Mouse (Mus musculus) CH12.LX (cell line): ENCODE measurements around the gene Hdac4. TPM values are rescaled to one million over a fixed set of nuclear protein-coding genes. Genes with fewer than 3 reads are reported as not detected.

Experiments used
- DNase-seq: peaks from one replicate; pipeline ENCODE4 v3.0.0-alpha.2; 2013; ENCODE audit errors: extremely low read depth
- H3K27ac ChIP-seq: 2 replicates; pipeline ENCODE4 v1.5.1; 2012; ENCODE audit warnings: low read depth, mild to moderate bottlenecking, control low read depth, moderate library complexity; ENCODE audit not compliant: insufficient read depth
- H3K27me3 ChIP-seq: replicated peaks from 2 replicates; pipeline ENCODE3; 2012; ENCODE audit warnings: inconsistent platforms
- H3K36me3 ChIP-seq, 2 experiments: replicated peaks in 1 of 2; 2 replicates each; pipeline versions ENCODE3 to v1.6.1; 2012; ENCODE audit warnings: inconsistent platforms in 1 of 2, low read length in 1 of 2, mild to moderate bottlenecking in 1 of 2, mixed read lengths in 1 of 2, moderate library complexity in 1 of 2; ENCODE audit not compliant: control insufficient read depth in 1 of 2, insufficient read depth in 1 of 2
- H3K4me1 ChIP-seq, 2 experiments: 2 replicates each; pipeline ENCODE4 v1.6.1; 2012; ENCODE audit warnings: inconsistent platforms in 1 of 2, moderate library complexity in 1 of 2; ENCODE audit not compliant: insufficient read depth in 2 of 2, control insufficient read depth in 1 of 2
- H3K4me2 ChIP-seq: 2 replicates; pipeline ENCODE4 v1.6.1; 2012; ENCODE audit warnings: low read depth, mild to moderate bottlenecking, control low read depth; ENCODE audit not compliant: poor library complexity, insufficient read depth, severe bottlenecking
- H3K4me3 ChIP-seq, 3 experiments: fragments of 150-350 bp in 1 of 3; sonication (generic) in 1 of 3; replicated peaks in 1 of 3; 2 replicates each; pipeline versions ENCODE3 to v1.5.1; 2011 to 2012; ENCODE audit warnings: low read depth in 2 of 3, low read length in 2 of 3, mild to moderate bottlenecking in 2 of 3, moderate library complexity in 2 of 3, control low read depth in 1 of 3, improper control_type of control experiment in 1 of 3, inconsistent platforms in 1 of 3, mixed read lengths in 1 of 3; ENCODE audit not compliant: poor library complexity in 1 of 3
- H3K79me2 ChIP-seq: replicated peaks from 2 replicates; pipeline ENCODE4 v1.6.1; 2012; ENCODE audit warnings: mild to moderate bottlenecking, moderate library complexity; ENCODE audit not compliant: control insufficient read depth, poor library complexity, insufficient read depth, severe bottlenecking; ENCODE audit errors: extremely low read depth
- H3K9ac ChIP-seq: 2 replicates; pipeline ENCODE4 v1.6.1; 2012; ENCODE audit warnings: low read depth, mild to moderate bottlenecking, control low read depth, moderate library complexity; ENCODE audit not compliant: insufficient read depth
- H3K9me3 ChIP-seq: replicated peaks from 2 replicates; pipeline ENCODE3; 2012; ENCODE audit warnings: low read length, inconsistent platforms, mixed read lengths
- CTCF ChIP-seq, 2 experiments: IDR thresholded peaks in 1 of 2; conservative IDR thresholded peaks in 1 of 2; 2 replicates each; pipeline ENCODE4 v1.5.1; 2011 to 2012; ENCODE audit warnings: low read depth in 2 of 2, low read length in 2 of 2, improper control_type of control experiment in 1 of 2, inconsistent platforms in 1 of 2, mild to moderate bottlenecking in 1 of 2, moderate library complexity in 1 of 2
- ELF1 ChIP-seq: IDR thresholded peaks from 2 replicates; pipeline ENCODE4 v1.6.1; 2014; ENCODE audit warnings: low read depth, mild to moderate bottlenecking, inconsistent platforms, low read length, improper control_type of control experiment
- GABPA ChIP-seq: IDR thresholded peaks from 2 replicates; pipeline ENCODE4 v1.6.1; 2012; ENCODE audit warnings: low read depth, low read length, improper control_type of control experiment, inconsistent platforms; ENCODE audit not compliant: insufficient replicate concordance
- JUN ChIP-seq: IDR thresholded peaks from 2 replicates; pipeline ENCODE4 v1.6.1; 2011; ENCODE audit warnings: low read depth, mild to moderate bottlenecking, low read length, improper control_type of control experiment, moderate library complexity; ENCODE audit not compliant: insufficient read depth
- JUND ChIP-seq: conservative IDR thresholded peaks from 2 replicates; pipeline ENCODE4 v1.6.1; 2011; ENCODE audit warnings: low read depth, low read length, improper control_type of control experiment
- MAX ChIP-seq: IDR thresholded peaks from 2 replicates; pipeline ENCODE4 v1.6.1; 2011; ENCODE audit warnings: low read length, improper control_type of control experiment
- MAZ ChIP-seq: IDR thresholded peaks from 2 replicates; pipeline ENCODE4 v1.6.1; 2012; ENCODE audit warnings: low read depth, mild to moderate bottlenecking, inconsistent platforms, low read length, improper control_type of control experiment, moderate library complexity
- MEF2A ChIP-seq: IDR thresholded peaks from 2 replicates; pipeline ENCODE4 v1.6.1; 2014; ENCODE audit warnings: low read depth, mild to moderate bottlenecking, inconsistent platforms, low read length, improper control_type of control experiment, borderline replicate concordance
- NELFE ChIP-seq: IDR thresholded peaks from 2 replicates; pipeline ENCODE4 v1.6.1; 2011; ENCODE audit warnings: low read depth, low read length, improper control_type of control experiment
- NRF1 ChIP-seq: IDR thresholded peaks from 2 replicates; pipeline ENCODE4 v1.6.1; 2014; ENCODE audit warnings: low read depth, mild to moderate bottlenecking, inconsistent platforms, low read length, improper control_type of control experiment, moderate library complexity
- PAX5 ChIP-seq: IDR thresholded peaks from 2 replicates; pipeline ENCODE4 v1.6.1; 2012; ENCODE audit warnings: low read length, inconsistent platforms, mixed read lengths
- RAD21 ChIP-seq: IDR thresholded peaks from 2 replicates; pipeline ENCODE4 v1.6.1; 2011; ENCODE audit warnings: low read depth, mild to moderate bottlenecking, low read length, improper control_type of control experiment, moderate library complexity
- RCOR1 ChIP-seq: conservative IDR thresholded peaks from 2 replicates; pipeline ENCODE4 v1.6.1; 2012; ENCODE audit warnings: low read depth, mild to moderate bottlenecking, inconsistent platforms, low read length, improper control_type of control experiment
- TBP ChIP-seq: conservative IDR thresholded peaks from 2 replicates; pipeline ENCODE4 v1.6.1; 2011; ENCODE audit warnings: low read depth, low read length, improper control_type of control experiment
- ZC3H11A ChIP-seq: IDR thresholded peaks from 2 replicates; pipeline ENCODE4 v1.6.1; 2012; ENCODE audit warnings: low read depth, mild to moderate bottlenecking, inconsistent platforms, low read length, improper control_type of control experiment
- ZKSCAN1 ChIP-seq: IDR thresholded peaks from 2 replicates; pipeline ENCODE4 v1.6.1; 2012; ENCODE audit warnings: low read depth, inconsistent platforms, low read length, improper control_type of control experiment, borderline replicate concordance
- ZNF384 ChIP-seq: IDR thresholded peaks from 2 replicates; pipeline ENCODE4 v1.6.1; 2012; ENCODE audit warnings: low read depth, low read length, improper control_type of control experiment, inconsistent platforms
- dilution Hi-C: fragments of 300-500 bp; cut with MboI; formaldehyde crosslinking; loops from 2 replicates; pipeline ENCODE4 v1.14.3; 2020; ENCODE audit warnings: low sequenced_read_pairs; ENCODE audit not compliant: extremely low pct_unique_long_range_greater_than_20kb, extremely low pct_ligation_motif_present
- in situ Hi-C: fragments of 300-500 bp; cut with MboI; formaldehyde crosslinking; loops from 3 replicates; pipeline ENCODE4 v1.14.3; 2019; ENCODE audit warnings: low sequenced_read_pairs, low pct_ligation_motif_present, low pct_unique_long_range_greater_than_20kb, mixed read lengths
- polyA plus RNA-seq: library from polyadenylated mRNA; unstranded; fragments of >175 nt; gene quantifications from 2 replicates; pipeline ENCODE4 v1.2.1, GENCODE M21; 2012; ENCODE audit warnings: low read depth; ENCODE audit not compliant: insufficient read length
- total RNA-seq, 2 experiments: library from RNA; depleted of rRNA; stranded (reverse); fragments of 300-350 nt in 1 of 2; fragments of >200 nt in 1 of 2; gene quantifications; 2 replicates each; pipeline ENCODE4 v1.2.3; 2012 to 2014

The Hdac4 gene
- total and polyA plus RNA-seq, 3 experiments: 2.4 to 6.3 (median 4.3) TPM

- peaks cover 69% of the 10 kb centered on the region for H3K27me3 ChIP-seq
- no peak overlapping the region for H3K27ac ChIP-seq
- dilution Hi-C loops: no loop called here
- no peaks in the 10 kb centered on the region for H3K4me1 ChIP-seq
- H3K79me2 ChIP-seq: no peaks in the 10 kb centered on the region
- no peak overlapping the region for H3K9ac ChIP-seq
- no peak for DNase-seq
- in situ Hi-C loops: no loop called here
- TF ChIP-seq MAX (no peak), ZC3H11A (no peak), GABPA (no peak), PAX5 (no peak), MAZ (no peak), ZKSCAN1 (no peak), JUND (no peak), JUN (no peak), NELFE (no peak), NRF1 (no peak), TBP (no peak), MEF2A (no peak), CTCF (conservative IDR thresholded peaks at IDR 0.05 in 1 of 2, IDR thresholded peaks at IDR 0.05 in 1 of 2; ENCODE audit: low read depth in 2 of 2, low read length in 2 of 2) (no peak), ZNF384 (no peak), RCOR1 (no peak), ELF1 (no peak), RAD21 (no peak)
- H3K4me2 ChIP-seq: no peak overlapping the region
- H3K9me3 ChIP-seq: peaks cover 7% of the 10 kb centered on the region
- H3K36me3 ChIP-seq: no peaks in the 10 kb centered on the region
- no peak overlapping the region for H3K4me3 ChIP-seq
Observed at GRCm38 (mm10) chr1:91880156-91880555, 315.3 kb downstream of the Hdac4 start.
